Mouse (Mus musculus) erythroid progenitor cell, adult 5-6 weeks (primary cell): Measurements from ENCODE around the gene Ccnl2. TPM values are rescaled to one million over a fixed set of nuclear protein-coding genes. Genes with fewer than 3 reads are reported as not detected.
"Not testable (repeated sequence)": the region's sequence is repeated elsewhere in the genome, so short reads cannot be mapped to it uniquely, and the experiment has no call there.

Source experiments
- ATAC-seq: replicated peaks from 2 replicates; pipeline ENCODE4 v1.8.0; 2016; ENCODE audit warnings: moderate number of reproducible peaks, mild to moderate bottlenecking, moderate TSS enrichment, inconsistent platforms; ENCODE audit not compliant: poor library complexity, low FRiP score, severe bottlenecking
- total RNA-seq, 2 experiments: library from RNA; stranded (forward) in 1 of 2; stranded (reverse) in 1 of 2; fragments of 150-400 nt in 1 of 2; fragments of 186-747, 209-891 nt in 1 of 2; gene quantifications; 2 replicates each; pipeline versions ENCODE4 v1.2.3 to v1.2.4; 2015 to 2017; ENCODE audit warnings: low replicate concordance in 2 of 2

Ccnl2 gene
- total RNA-seq, 2 experiments from 2014 or later: 262 to 265 TPM

DNA sequence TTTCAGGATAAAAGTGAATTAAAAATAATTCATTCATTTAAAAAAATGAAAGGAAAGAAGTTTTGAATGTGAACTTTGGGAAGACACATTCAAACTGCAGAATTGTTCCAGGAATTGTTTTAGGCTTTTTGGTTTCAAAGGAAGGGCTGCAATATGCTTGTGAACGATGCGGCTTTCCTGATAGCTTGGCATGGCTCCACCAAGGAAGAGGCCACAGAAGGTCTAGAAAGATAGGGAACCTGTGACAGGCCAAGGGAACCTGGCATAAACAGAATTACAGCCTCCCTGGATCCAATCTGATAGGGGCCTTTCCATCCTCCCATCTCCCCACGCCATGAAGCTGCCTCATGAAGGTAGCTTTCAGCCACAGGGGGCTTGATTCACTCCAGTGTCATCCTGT lies 24.0 kb upstream of the Ccnl2 start:
- ATAC-seq: peak; percentile 83

DNA sequence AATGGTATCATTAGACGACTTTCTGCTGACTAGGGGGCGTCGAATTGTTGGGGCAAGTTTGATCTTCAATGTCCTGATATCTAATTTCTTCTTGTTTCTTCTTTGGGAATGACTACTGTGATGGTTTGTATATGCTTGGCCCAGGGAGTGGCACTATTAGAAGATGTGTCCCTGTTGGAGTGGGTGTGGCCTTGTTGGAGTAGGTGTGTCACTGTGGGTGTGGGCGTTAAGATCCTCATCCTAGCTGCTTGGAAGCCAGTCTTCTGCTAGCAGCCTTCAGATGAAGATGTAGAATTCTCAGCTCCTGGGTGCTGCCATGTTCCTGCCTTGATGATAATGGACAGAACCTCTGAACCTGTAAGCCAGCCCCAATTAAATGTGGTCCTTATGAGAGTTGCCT lies 23.5 kb upstream of the Ccnl2 start:
- not testable (repeated sequence) for ATAC-seq

- ATAC-seq: no peak
Observed at GRCm38 (mm10) chr4:155790021-155790489, 22.2 kb upstream of the Ccnl2 start, which contains the start of gene Ankrd65. Gene Ankrd65, plus strand, starts transcription at chr4:155790439.

DNA sequence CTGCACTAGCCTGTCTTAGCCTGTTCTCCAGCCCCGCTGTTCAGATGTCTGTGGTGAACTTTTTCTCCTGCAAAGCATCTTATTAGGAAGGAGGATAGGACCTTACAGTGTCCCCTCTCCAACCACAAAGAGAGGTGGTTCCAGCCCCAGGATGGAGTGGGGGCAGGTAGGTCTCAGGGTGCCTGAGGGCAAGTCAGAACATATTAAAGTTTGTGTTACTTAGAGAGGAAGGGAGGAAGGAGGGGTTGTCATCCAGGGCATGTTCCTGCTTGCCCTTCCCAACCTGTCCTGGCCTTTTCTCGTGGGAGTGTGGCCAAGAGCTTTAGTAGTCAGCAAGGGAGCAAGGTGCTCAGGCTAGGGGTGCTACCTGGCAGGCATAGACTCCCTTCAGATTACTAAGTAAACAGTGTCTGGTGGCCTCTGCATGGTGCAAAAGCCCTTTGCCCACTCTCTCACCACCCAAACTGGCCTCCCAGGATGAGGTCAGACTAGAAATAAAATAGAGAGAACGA lies 21.6 kb upstream of the Ccnl2 start:
- ATAC-seq: no peak

GRCm38 (mm10) chr4:155791240-155791933 lies 20.9 kb upstream of the Ccnl2 start:
- no peak for ATAC-seq

DNA sequence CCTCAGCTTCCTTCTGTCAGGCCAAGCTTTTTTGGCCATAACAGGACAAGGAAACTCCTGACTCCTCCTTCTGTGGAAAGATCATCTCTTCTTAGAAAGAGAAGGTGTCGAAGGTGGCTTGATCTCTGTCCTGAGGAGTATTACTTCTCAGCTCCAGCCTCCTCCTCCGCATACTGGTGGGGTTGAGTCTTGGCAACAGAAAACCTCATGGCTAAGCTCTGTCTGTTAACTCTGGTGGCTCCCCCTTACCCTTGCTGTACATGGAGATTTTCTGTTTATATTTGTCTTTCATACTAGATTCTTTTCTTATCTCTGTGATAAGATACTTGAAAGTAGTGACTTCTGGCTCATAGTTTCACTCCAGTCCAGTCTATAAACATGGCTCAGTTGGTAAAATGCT lies 18.6 kb upstream of the Ccnl2 start:
- no peak for ATAC-seq

- ATAC-seq: no peak
Observed at GRCm38 (mm10) chr4:155802075-155802474, 10.2 kb upstream of the Ccnl2 start.

GRCm38 (mm10) chr4:155802741-155803339 lies 9.4 kb upstream of the Ccnl2 start, which contains the start of gene Mrpl20:
Gene Mrpl20, plus strand, starts transcription at chr4:155802878.
- peak; percentile 43 for ATAC-seq

DNA sequence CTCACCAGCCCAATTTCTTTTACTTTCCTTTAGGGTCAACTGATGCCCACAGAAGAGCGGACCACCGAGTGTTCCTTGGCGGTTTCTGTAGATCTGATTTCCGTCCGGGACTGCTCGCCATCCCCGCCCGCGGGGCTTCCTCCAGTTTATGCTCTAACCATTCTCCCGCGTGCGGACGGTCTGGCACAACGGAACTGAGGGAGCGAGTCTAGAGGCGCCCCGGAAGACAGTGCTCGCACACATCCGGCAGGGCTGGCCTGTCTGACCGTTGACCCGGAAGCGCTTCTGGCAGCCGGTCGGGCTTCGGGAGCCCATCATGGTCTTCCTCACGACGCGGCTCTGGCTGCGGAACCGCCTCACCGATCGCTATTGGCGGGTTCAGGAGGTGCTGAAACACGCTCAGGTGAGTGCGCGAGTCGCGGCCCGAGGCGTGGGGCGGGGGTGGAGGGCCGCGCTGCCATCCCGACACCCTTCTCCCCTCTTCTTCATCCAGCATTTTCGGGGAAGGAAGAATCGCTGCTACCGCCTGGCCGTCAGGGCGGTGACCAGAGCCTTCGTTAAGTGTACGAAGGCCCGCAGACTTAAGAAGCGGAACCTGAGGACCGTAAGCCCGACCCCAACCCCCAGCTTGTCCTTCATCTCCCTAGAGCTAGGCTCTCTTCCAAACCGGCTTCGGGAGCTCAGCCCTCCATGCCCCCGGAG lies 8.8 kb upstream of the Ccnl2 start:
- ATAC-seq: peak; percentile 96

DNA sequence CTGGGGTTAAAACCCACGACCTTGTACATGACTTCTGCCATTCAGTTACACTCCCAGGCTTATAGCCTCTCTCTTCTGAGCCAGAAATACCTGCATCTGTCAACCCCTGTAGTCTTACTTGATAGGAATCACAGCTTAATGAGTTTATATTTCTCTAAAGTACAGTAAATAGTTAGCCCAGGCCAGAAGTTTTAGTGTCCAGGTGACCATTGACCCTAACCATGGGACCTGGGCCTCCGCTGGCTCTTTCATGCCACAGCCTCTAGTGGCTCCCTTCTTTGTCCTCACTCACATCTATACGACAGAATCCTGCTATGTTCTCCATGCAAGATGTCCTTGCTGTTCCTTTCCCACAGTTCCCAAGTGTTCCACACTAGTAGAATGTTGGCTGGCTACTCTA lies 4.4 kb upstream of the Ccnl2 start:
- no peak for ATAC-seq

DNA sequence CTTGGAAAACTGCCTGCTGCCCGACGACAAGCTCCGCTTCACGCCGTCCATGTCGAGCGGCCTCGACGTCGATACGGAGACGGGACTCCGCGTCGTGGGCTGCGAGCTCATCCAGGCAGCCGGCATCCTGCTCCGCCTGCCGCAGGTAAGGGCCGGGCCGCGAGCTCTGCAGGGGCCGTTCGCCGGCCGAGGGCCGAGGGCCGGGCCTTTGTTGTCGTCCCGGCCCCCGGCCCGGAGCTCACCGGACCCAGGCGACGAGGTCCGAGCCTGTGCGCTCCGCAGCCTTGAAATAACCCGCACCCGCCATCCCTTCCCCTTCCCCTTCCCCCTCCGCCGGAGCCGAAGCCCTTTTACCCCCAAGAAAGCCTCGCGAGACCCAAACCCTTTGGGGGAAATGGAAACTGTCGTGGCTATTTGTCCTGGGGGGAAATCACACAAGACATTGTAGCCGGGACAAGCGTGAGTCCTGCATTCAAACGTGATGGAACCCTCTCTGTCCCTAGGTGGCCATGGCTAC lies 434 bp downstream of the Ccnl2 start:
- 0 out of 2 replicates have a peak, but pooled peaks have one; percentile 2 for ATAC-seq

DNA sequence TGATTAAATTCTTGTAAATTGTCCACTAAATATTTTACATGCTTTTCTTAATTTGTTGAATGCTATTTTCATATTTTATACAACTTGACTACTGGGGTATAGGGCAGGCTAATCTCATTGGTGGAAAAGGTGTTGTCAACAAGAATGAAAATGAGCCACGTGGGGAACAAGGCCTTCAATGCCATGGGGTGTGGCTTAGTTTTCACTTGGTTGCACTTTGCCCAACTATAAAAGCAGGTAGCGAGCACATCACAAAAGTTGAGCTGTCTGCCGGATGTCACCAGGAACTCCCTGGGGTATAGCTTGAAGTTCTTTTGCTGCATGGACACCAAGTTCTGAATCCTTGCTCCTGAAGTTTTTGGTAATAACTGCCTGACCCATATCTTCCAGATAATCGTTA lies 5.2 kb downstream of the Ccnl2 start:
- ATAC-seq: no peak

- no peak for ATAC-seq
Observed at GRCm38 (mm10) chr4:155821025-155821424, 8.7 kb downstream of the Ccnl2 start.

GRCm38 (mm10) chr4:155823443-155823842 lies 11.2 kb downstream of the Ccnl2 start:
- ATAC-seq: no peak

- no peak for ATAC-seq
Observed at GRCm38 (mm10) chr4:155829866-155830265, 17.6 kb downstream of the Ccnl2 start.

GRCm38 (mm10) chr4:155830596-155830995 lies 18.3 kb downstream of the Ccnl2 start:
- no peak for ATAC-seq

DNA sequence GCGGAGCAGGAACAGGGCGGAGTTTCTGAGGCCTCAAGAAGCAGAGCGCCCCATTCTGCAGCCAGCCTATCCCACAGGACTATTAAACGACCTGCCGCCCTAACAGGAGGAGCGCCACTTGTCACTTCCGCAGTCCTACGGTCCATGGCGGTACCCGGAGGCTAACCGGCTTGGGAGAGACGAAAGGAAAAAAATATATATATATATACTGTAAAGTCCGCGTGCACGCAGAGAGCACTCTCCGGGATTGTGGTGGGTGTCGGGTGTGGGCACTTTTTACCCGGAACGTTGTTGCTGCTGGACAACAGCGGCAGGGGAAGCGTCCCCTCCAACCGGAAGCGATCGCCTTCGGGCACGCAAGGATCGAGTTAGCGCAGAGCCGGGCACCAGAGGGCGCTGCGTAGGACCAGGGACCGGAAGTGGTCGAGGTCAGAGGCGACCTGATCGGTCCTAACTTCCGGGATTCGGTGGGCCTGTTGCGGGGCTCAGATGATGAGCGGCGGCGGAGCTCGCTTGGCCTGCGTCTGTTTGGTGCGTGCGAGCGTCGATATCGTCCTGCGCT lies 19.0 kb downstream of the Ccnl2 start, which contains the start of gene Aurkaip1:
Aurkaip1 (plus strand) TSS at position 68 of the 562 bp plus-strand sequence.
- ATAC-seq: peak; percentile 92

- ATAC-seq: peak; percentile 41
Observed at GRCm38 (mm10) chr4:155831831-155832230, 19.5 kb downstream of the Ccnl2 start.

DNA sequence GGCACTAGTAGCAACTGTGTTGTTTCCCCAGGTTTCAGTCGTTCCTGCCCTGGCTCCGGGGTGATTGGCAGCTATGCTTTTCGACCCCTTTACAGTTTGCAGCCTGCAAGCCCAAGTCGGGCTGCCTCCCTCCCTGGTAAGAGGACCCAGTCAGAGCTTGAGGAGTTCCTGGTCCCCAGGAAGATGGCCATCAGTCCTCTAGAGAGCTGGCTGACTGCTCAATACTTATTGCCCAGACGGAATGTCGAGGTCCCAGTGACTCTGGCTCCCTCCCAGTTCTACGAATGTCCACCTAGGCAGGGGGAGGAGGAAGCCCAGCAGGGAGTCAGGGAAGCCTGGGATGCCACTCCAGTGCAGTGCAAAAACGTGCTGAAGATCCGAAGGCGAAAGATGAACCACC lies 20.0 kb downstream of the Ccnl2 start:
- ATAC-seq: no peak

GRCm38 (mm10) chr4:155833234-155833633 lies 20.9 kb downstream of the Ccnl2 start:
- no peak for ATAC-seq
